Mouse (Mus musculus) limb, embryonic 14.5 days (tissue): ENCODE measurements at regions not wholly inside any gene's neighbourhood (a gene's known extent, or its start where the extent isn't known, plus 50 kb on each side); places are given as distances from the start of the nearest gene placed in this dataset.
A peak's percentile ranks its signal among the peaks of the same experiment; 100 is the strongest.

Source experiments
- ATAC-seq: fragments of 200-750 bp; cut with Nextera tagmentation; 2 replicates; pipeline ENCODE4 v1.8.0; 2017; ENCODE audit warnings: low read depth, moderate number of reproducible peaks, moderate TSS enrichment; ENCODE audit not compliant: low FRiP score
- DNase-seq: peaks from one replicate; pipeline ENCODE4 v3.0.0-alpha.2; 2015; ENCODE audit warnings: low spot score
- H3K27ac ChIP-seq: fragments of 300-500 bp; sonication (generic); replicated peaks from 2 replicates; pipeline ENCODE4 v1.5.1; 2014; ENCODE audit warnings: low read depth, mild to moderate bottlenecking, low read length, moderate library complexity, mixed read lengths
- H3K27me3 ChIP-seq: fragments of 300-500 bp; sonication (generic); 2 replicates; pipeline ENCODE4 v1.6.1; 2014; ENCODE audit warnings: low read length, mixed read lengths; ENCODE audit not compliant: control insufficient read depth, insufficient read depth
- H3K36me3 ChIP-seq: fragments of 300-500 bp; sonication (generic); 2 replicates; pipeline ENCODE4 v1.6.1; 2014; ENCODE audit warnings: mild to moderate bottlenecking, low read length, moderate library complexity, mixed read lengths; ENCODE audit not compliant: control insufficient read depth, insufficient read depth
- H3K4me1 ChIP-seq: fragments of 300-500 bp; sonication (generic); 2 replicates; pipeline ENCODE4 v1.6.1; 2014; ENCODE audit warnings: antibody characterized with exemption, low read length, mixed read lengths; ENCODE audit not compliant: control insufficient read depth, insufficient read depth
- H3K4me2 ChIP-seq: fragments of 300-500 bp; sonication (generic); replicated peaks from 2 replicates; pipeline ENCODE4 v1.6.1; 2014; ENCODE audit warnings: low read depth, mild to moderate bottlenecking, low read length, moderate library complexity; ENCODE audit not compliant: severe bottlenecking
- H3K4me3 ChIP-seq: fragments of 300-500 bp; sonication (generic); replicated peaks from 2 replicates; pipeline ENCODE4 v1.5.1; 2014; ENCODE audit warnings: low read length
- H3K9ac ChIP-seq: fragments of 300-500 bp; sonication (generic); 2 replicates; pipeline ENCODE4 v1.6.1; 2014; ENCODE audit warnings: mild to moderate bottlenecking, low read depth, low read length, moderate library complexity; ENCODE audit not compliant: severe bottlenecking
- H3K9me3 ChIP-seq: fragments of 300-500 bp; sonication (generic); 2 replicates; pipeline ENCODE4 v1.6.1; 2016; ENCODE audit warnings: low read length; ENCODE audit not compliant: control insufficient read depth
- POLR2A ChIP-seq: fragments of 200-500 bp; IDR thresholded peaks from 2 replicates; pipeline ENCODE4 v1.8.0; 2012; ENCODE audit warnings: inconsistent platforms, mild to moderate bottlenecking, moderate library complexity, borderline replicate concordance; ENCODE audit not compliant: insufficient read depth, insufficient read length; ENCODE audit errors: extremely low read depth
- WGBS: fragments of 180-500 bp; shearing (Covaris S2); extraction: QIAGEN DNeasy Blood & Tissue Kit; methylation state at CpG from one replicate; pipeline ENCODE4 v1.1.7; 2014; 5-methylcytosine and 5-hydroxymethylcytosine counted together

- Histone ChIP-seq H3K9me3 (no peaks in the 10 kb centered on the region), H3K36me3 (no peaks in the 10 kb centered on the region), H3K27me3 (no peaks in the 10 kb centered on the region), H3K9ac (no peak overlapping the region), H3K4me2 (no peak overlapping the region), H3K4me3 (no peak overlapping the region), H3K27ac (no peak overlapping the region), H3K4me1 (peaks cover 12% of the 10 kb centered on the region)
- 78% methylated on average over 9 of the region's 9 CpGs for WGBS
- DNase-seq (no peak), ATAC-seq (no peak)
- no peak for TF ChIP-seq POLR2A
Measured at GRCm38 (mm10) chr9:63056695-63057349, 69.1 kb upstream of the Pias1 start.

- H3K4me3 ChIP-seq, result no peak overlapping the region
Measured at GRCm38 (mm10) chr9:63052181-63052580, 64.5 kb upstream of the Pias1 start.

GRCm38 (mm10) chr9:63051631-63052030 is 63.9 kb upstream of the Pias1 start:
- no peaks in the 10 kb centered on the region for H3K27me3 ChIP-seq
- no peak overlapping the region for H3K4me2 ChIP-seq
- WGBS, result 52% methylated on average over 4 of the region's 4 CpGs
- TF ChIP-seq POLR2A, result no peak
- H3K4me1 ChIP-seq, result no peaks in the 10 kb centered on the region
- H3K27ac ChIP-seq, result no peak overlapping the region
- ATAC-seq (no peak), DNase-seq (peak; percentile 65)
- no peak overlapping the region for H3K4me3 ChIP-seq
- H3K9ac ChIP-seq, result no peak overlapping the region
- H3K36me3 ChIP-seq, result no peaks in the 10 kb centered on the region
- H3K9me3 ChIP-seq, result no peaks in the 10 kb centered on the region

More at GRCm38 (mm10) chr9:63052181-63052580, 64.5 kb upstream of the Pias1 start:
- H3K4me1 ChIP-seq, result no peaks in the 10 kb centered on the region
- 37% methylated on average over 2 of the region's 4 CpGs for WGBS
- H3K4me2 ChIP-seq, result no peak overlapping the region
- no peak overlapping the region for H3K27ac ChIP-seq
- no peaks in the 10 kb centered on the region for H3K36me3 ChIP-seq
- no peaks in the 10 kb centered on the region for H3K9me3 ChIP-seq
- TF ChIP-seq POLR2A, result no peak
- ATAC-seq (no peak), DNase-seq (no peak)
- H3K27me3 ChIP-seq, result no peaks in the 10 kb centered on the region
- H3K9ac ChIP-seq, result no peak overlapping the region

GRCm38 (mm10) chr9:63049290-63049689 is 61.6 kb upstream of the Pias1 start:
- no peak overlapping the region for H3K4me2 ChIP-seq
- 87% methylated on average over 5 of the region's 5 CpGs for WGBS
- no peak overlapping the region for H3K9ac ChIP-seq
- no peaks in the 10 kb centered on the region for H3K9me3 ChIP-seq
- H3K27me3 ChIP-seq, result no peaks in the 10 kb centered on the region
- TF ChIP-seq POLR2A, result no peak
- DNase-seq, result no peak
- no peak overlapping the region for H3K27ac ChIP-seq
- no peaks in the 10 kb centered on the region for H3K36me3 ChIP-seq
- no peak overlapping the region for H3K4me3 ChIP-seq
- ATAC-seq, result no peak
- H3K4me1 ChIP-seq, result no peaks in the 10 kb centered on the region

- no peak for ATAC-seq
- H3K4me3 ChIP-seq, result no peak overlapping the region
- no peak for DNase-seq
- no peaks in the 10 kb centered on the region for H3K36me3 ChIP-seq
- no peak overlapping the region for H3K27ac ChIP-seq
- H3K4me1 ChIP-seq, result no peaks in the 10 kb centered on the region
- no peak overlapping the region for H3K4me2 ChIP-seq
- WGBS, result 83% methylated on average over 3 of the region's 3 CpGs
- H3K27me3 ChIP-seq, result no peaks in the 10 kb centered on the region
- no peaks in the 10 kb centered on the region for H3K9me3 ChIP-seq
- no peak overlapping the region for H3K9ac ChIP-seq
- no peak for TF ChIP-seq POLR2A
Measured at GRCm38 (mm10) chr9:63046981-63047380, 59.3 kb upstream of the Pias1 start.
